Mouse (Mus musculus): ENCODE measurements at regions not wholly inside any gene's neighbourhood (a gene's known extent, or its start where the extent isn't known, plus 50 kb on each side); places are given as distances from the start of the nearest gene placed in this dataset.

- no peak for DNase-seq (ENCODE audit: low spot score)
- ATAC-seq (ENCODE audit: insufficient read depth, low read depth), result no peak
- Histone ChIP-seq H3K9ac (replicated peaks; ENCODE audit: low read depth, low read length) (no peak overlapping the region), H3K27me3 (ENCODE audit: control insufficient read depth, insufficient read depth, low read length) (no peaks in the 10 kb centered on the region), H3K9me3 (replicated peaks; ENCODE audit: control insufficient read depth, low read length) (no peaks in the 10 kb centered on the region), H3K27ac (ENCODE audit: low read depth) (no peak overlapping the region), H3K4me3 (ENCODE audit: low read depth, low read length) (no peak overlapping the region), H3K4me1 (ENCODE audit: control insufficient read depth, insufficient read depth) (no peaks in the 10 kb centered on the region), H3K4me2 (ENCODE audit: low read depth, low read length) (no peak overlapping the region), H3K36me3 (replicated peaks; ENCODE audit: control insufficient read depth, insufficient read depth, low read length) (no peaks in the 10 kb centered on the region)
- 56% methylated on average over 3 of the region's 3 CpGs for WGBS
- TF ChIP-seq CTCF (IDR thresholded peaks at IDR 0.05; ENCODE audit: low read depth) (no peak), EP300 (IDR thresholded peaks at IDR 0.05; ENCODE audit: low read depth) (no peak)
These were observed 95.5 kb downstream of the 1700017N19Rik start for GRCm38 (mm10) chr10:100685748-100686147.

GRCm38 (mm10) chr10:100695944-100696343, 105.7 kb downstream of the 1700017N19Rik start:
- Histone ChIP-seq H3K27ac (ENCODE audit: low read depth) (no peak overlapping the region), H3K4me1 (ENCODE audit: control insufficient read depth, insufficient read depth) (no peaks in the 10 kb centered on the region), H3K4me2 (ENCODE audit: low read depth, low read length) (no peak overlapping the region), H3K9me3 (replicated peaks; ENCODE audit: control insufficient read depth, low read length) (no peaks in the 10 kb centered on the region), H3K36me3 (replicated peaks; ENCODE audit: control insufficient read depth, insufficient read depth, low read length) (no peaks in the 10 kb centered on the region), H3K27me3 (ENCODE audit: control insufficient read depth, insufficient read depth, low read length) (no peaks in the 10 kb centered on the region), H3K9ac (replicated peaks; ENCODE audit: low read depth, low read length) (no peak overlapping the region), H3K4me3 (ENCODE audit: low read depth, low read length) (no peak overlapping the region)
- ATAC-seq (ENCODE audit: insufficient read depth, low read depth) (no peak), DNase-seq (ENCODE audit: low spot score) (no peak)
- WGBS, result 61% methylated on average over 2 of the region's 2 CpGs
- TF ChIP-seq EP300 (IDR thresholded peaks at IDR 0.05; ENCODE audit: low read depth) (no peak), CTCF (IDR thresholded peaks at IDR 0.05; ENCODE audit: low read depth) (no peak)

GRCm38 (mm10) chr10:100699206-100699605, 108.9 kb downstream of the 1700017N19Rik start:
- no peak for DNase-seq (ENCODE audit: low spot score)
- H3K4me3 ChIP-seq (ENCODE audit: low read depth, low read length), result no peak overlapping the region
- no peaks in the 10 kb centered on the region for H3K4me1 ChIP-seq (ENCODE audit: control insufficient read depth, insufficient read depth)
- no peak for ATAC-seq (ENCODE audit: insufficient read depth, low read depth)
- no peak overlapping the region for H3K4me2 ChIP-seq (ENCODE audit: low read depth, low read length)
- no peaks in the 10 kb centered on the region for H3K9me3 ChIP-seq (replicated peaks; ENCODE audit: control insufficient read depth, low read length)
- no peaks in the 10 kb centered on the region for H3K36me3 ChIP-seq (replicated peaks; ENCODE audit: control insufficient read depth, insufficient read depth, low read length)
- no peaks in the 10 kb centered on the region for H3K27me3 ChIP-seq (ENCODE audit: control insufficient read depth, insufficient read depth, low read length)
- WGBS, result 74% methylated on average over 4 of the region's 4 CpGs
- no peak overlapping the region for H3K27ac ChIP-seq (ENCODE audit: low read depth)
- TF ChIP-seq EP300 (IDR thresholded peaks at IDR 0.05; ENCODE audit: low read depth) (no peak), CTCF (IDR thresholded peaks at IDR 0.05; ENCODE audit: low read depth) (no peak)
- no peak overlapping the region for H3K9ac ChIP-seq (replicated peaks; ENCODE audit: low read depth, low read length)

GRCm38 (mm10) chr10:100700281-100701205, 110.3 kb downstream of the 1700017N19Rik start:
- no peak for ATAC-seq (ENCODE audit: insufficient read depth, low read depth)
- H3K27ac ChIP-seq (ENCODE audit: low read depth), result no peak overlapping the region
- DNase-seq (ENCODE audit: low spot score), result no peak

GRCm38 (mm10) chr10:100701938-100702337, 111.7 kb downstream of the 1700017N19Rik start:
- no peaks in the 10 kb centered on the region for H3K4me1 ChIP-seq (ENCODE audit: control insufficient read depth, insufficient read depth)
- ATAC-seq (ENCODE audit: insufficient read depth, low read depth), result no peak
- DNase-seq (ENCODE audit: low spot score), result no peak
- H3K27me3 ChIP-seq (ENCODE audit: control insufficient read depth, insufficient read depth, low read length), result no peaks in the 10 kb centered on the region
- H3K36me3 ChIP-seq (replicated peaks; ENCODE audit: control insufficient read depth, insufficient read depth, low read length), result no peaks in the 10 kb centered on the region
- H3K4me2 ChIP-seq (ENCODE audit: low read depth, low read length), result no peak overlapping the region
- no peak overlapping the region for H3K27ac ChIP-seq (ENCODE audit: low read depth)
- TF ChIP-seq EP300 (IDR thresholded peaks at IDR 0.05; ENCODE audit: low read depth) (no peak), CTCF (IDR thresholded peaks at IDR 0.05; ENCODE audit: low read depth) (no peak)
- H3K4me3 ChIP-seq (ENCODE audit: low read depth, low read length), result no peak overlapping the region
- H3K9me3 ChIP-seq (replicated peaks; ENCODE audit: control insufficient read depth, low read length), result no peaks in the 10 kb centered on the region
- H3K9ac ChIP-seq (replicated peaks; ENCODE audit: low read depth, low read length), result no peak overlapping the region
- 66% methylated on average over 6 of the region's 6 CpGs for WGBS

More at GRCm38 (mm10) chr10:100700281-100701205, 110.3 kb downstream of the 1700017N19Rik start:
- Histone ChIP-seq H3K9ac (replicated peaks; ENCODE audit: low read depth, low read length) (no peak overlapping the region), H3K4me3 (ENCODE audit: low read depth, low read length) (no peak overlapping the region), H3K27me3 (ENCODE audit: control insufficient read depth, insufficient read depth, low read length) (no peaks in the 10 kb centered on the region), H3K36me3 (replicated peaks; ENCODE audit: control insufficient read depth, insufficient read depth, low read length) (no peaks in the 10 kb centered on the region), H3K4me2 (ENCODE audit: low read depth, low read length) (no peak overlapping the region), H3K4me1 (ENCODE audit: control insufficient read depth, insufficient read depth) (no peaks in the 10 kb centered on the region), H3K9me3 (replicated peaks; ENCODE audit: control insufficient read depth, low read length) (no peaks in the 10 kb centered on the region)
- TF ChIP-seq CTCF (IDR thresholded peaks at IDR 0.05; ENCODE audit: low read depth) (no peak), EP300 (IDR thresholded peaks at IDR 0.05; ENCODE audit: low read depth) (no peak)
- 71% methylated on average over 10 of the region's 10 CpGs for WGBS
